Mouse (Mus musculus) mouse embryonic stem cell (cell line): Measurements from ENCODE around the gene Sgms1.
"Not testable (repeated sequence)": the region's sequence is repeated elsewhere in the genome, so short reads cannot be mapped to it uniquely, and the experiment has no call there.

Experiments used
- in situ Hi-C, 2 experiments: fragments of 300-500 bp; cut with MboI; formaldehyde crosslinking; loops; 1 replicate in 1 of 2; 3 replicates in 1 of 2; pipeline ENCODE4 v1.14.3; 2019 to 2020; ENCODE audit warnings: low sequenced_read_pairs in 2 of 2, low pct_unique_long_range_greater_than_20kb in 1 of 2, mixed read lengths in 1 of 2; ENCODE audit not compliant: unreplicated experiment in 1 of 2

Gene Sgms1

DNA sequence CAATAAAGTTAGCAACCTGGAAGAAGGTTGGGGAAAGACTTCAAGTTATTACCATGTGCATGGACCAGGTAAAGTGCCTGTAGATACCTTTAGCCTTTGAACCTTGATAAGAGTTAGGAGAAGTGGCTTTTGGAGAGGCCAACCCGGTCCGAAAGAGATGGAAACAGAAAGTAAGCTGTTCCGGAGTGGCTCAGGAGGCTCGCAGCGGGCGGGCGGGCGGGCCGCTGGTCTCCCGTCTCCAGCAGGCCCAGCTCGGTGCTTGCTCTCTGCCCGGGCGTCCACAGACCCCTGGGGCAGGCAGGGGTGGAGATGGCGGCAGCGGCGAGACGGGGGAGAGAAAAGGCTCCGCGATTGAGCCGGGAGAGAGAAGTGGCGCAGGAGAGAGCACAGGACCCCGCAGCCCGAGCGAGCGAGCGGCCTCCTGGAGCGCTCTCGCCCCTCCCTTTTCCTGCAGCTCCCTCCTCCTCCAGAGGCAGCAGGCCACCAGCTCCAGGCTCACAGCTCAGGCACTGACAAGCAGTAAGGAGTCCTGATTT is 281.7 kb downstream of the Sgms1 start, which contains the start of gene Asah2:
Asah2 (minus strand) TSS at position 441 of the 536 bp plus-strand sequence.
- in situ Hi-C loops: no loop called here

DNA sequence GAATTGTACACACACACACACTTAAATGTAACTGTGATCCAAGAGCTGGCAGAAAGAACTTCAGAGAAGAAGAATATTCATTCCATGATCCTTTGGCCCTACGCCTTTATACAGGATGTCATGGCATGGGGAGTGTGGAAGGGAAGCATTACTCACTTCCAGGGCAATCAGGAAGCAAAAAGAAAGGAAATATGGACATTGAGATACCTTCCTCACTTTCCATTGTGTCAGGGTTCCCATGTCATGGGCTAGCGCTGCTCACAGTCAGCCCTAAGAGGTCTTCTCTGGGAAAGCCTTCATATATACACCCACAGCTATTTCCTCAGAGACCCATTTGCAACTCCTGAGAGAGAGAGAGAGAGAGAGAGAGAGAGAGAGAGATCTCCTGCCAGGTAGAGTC is 282.8 kb downstream of the Sgms1 start:
- in situ Hi-C loops: no loop called here

DNA sequence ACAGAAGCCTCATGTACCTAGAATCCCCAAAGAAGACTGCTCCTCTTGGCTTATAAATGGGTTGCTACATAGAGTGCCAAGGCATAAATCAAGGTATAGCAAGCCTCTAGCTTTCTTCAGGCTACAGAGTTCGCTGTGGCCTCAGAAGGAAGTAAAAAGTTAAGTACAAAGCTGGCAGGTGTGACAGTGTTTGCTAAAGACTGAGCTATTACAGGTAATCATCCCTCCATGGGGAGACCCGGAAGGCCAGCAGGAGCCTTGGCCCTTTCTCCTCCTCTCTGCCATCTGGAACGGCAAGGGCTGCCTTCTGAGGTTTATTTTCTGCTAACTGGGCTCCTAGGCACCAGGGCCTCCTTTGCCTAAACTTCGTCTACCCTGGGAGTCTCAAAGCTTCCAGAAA is 285.3 kb downstream of the Sgms1 start:
- in situ Hi-C loops: no loop called here

DNA sequence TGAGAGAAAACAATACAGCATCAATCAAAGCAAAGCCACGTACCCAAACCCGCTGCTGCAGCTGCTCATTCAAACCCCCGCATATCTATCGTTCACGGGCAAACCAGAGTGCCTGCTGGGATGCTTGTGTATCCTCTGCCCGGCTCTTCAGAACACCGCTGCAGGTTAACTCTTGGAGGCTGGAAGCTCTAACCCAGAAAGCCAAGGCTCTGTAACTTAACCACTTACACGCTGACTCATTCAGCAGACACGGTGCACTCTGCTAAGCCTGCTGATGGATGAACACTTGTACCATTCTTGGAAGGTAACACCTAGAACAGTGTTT is 286.6 kb downstream of the Sgms1 start:
- in situ Hi-C loops: no loop called here

DNA sequence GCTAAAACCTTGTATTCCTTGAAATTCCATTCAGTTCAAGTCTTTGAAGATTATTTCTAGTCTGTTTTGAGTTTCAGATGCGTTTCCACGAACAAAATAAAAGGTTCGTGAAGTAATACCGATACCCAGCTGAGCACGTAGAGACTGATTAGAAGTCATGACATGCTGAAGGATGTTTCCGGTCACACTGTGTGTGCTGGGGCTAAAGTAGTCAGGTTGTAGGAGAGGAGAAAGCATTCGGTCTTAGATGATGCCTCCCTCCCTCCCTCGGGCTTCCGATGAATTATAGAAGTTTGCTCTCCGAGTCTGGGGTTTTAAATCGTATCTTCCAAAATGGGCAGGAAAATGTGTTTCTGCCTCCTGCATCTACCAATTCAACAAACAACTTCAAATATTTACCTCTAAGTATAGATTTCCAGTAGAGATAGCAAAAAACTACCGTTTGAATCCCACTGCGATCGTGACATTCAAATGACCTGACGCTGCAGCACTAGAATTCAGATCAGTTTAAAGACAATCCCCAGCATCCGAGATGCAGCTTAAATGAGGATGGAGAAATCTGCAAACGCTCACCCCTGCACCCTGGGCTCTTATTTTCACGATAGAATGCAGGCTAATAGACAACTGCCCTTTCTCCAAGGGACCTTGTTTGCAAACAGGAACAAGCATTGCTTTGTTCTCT is 287.1 kb downstream of the Sgms1 start:
- in situ Hi-C loops: no loop called here

GRCm38 (mm10) chr19:32098582-32098981 is 290.9 kb downstream of the Sgms1 start:
- in situ Hi-C loops: no loop called here

DNA sequence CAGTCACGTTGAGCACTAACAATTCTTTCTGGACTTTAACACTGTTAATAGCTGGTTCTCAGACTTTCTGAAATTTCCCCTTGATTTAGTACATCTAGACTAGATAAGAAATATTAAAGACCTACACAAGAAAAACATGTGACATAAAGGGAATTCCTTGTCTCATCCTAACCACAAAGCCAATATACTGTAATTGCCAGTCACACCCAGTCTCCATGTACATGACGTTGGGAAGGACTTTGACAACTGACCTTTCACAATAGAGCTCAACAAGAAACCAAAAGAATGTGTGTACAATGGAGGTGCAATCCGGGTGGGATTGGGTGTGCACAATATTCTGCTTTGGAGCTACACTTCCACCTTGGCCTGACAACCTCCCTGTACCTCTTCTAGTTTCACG is 297.2 kb downstream of the Sgms1 start:
- in situ Hi-C loops: no loop called here

- in situ Hi-C loops: no loop called here
Measured at GRCm38 (mm10) chr19:32090804-32091203, 298.7 kb downstream of the Sgms1 start.

GRCm38 (mm10) chr19:32088570-32088969 is 300.9 kb downstream of the Sgms1 start:
- in situ Hi-C loops: no loop called here

- in situ Hi-C loops: no loop called here
Measured at GRCm38 (mm10) chr19:32087736-32088470, 301.6 kb downstream of the Sgms1 start.

DNA sequence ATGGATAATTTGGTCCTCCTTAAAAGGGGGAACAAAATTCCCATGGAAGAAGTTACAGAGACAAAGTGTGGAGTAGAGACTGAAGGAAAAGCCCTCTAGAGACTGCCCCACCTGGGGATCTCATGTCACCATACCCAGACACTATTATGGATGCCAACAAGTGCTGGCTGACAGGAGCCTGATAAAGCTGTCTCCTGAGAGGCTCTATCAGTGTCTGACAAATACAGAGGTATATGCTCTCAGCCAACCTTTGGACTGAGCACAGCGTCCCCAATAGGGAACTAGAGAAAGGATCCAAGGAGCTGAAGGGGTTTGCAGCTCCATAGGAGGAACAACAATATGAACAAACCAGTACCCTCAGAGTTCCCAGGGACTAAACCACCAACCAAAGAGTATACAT is 304.7 kb downstream of the Sgms1 start:
- in situ Hi-C loops: not testable (repeated sequence)
